Mouse (Mus musculus): ENCODE data around the gene Aven.
"Not testable (repeated sequence)": the region's sequence is repeated elsewhere in the genome, so short reads cannot be mapped to it uniquely, and the experiment has no call there.

Aven gene

GRCm38 (mm10) chr2:112492856-112493538 lies at the start of gene Aven:
Gene Aven, plus strand, starts transcription at chr2:112492964.
- peak; percentile 88 to 92 for DNase-seq

DNA sequence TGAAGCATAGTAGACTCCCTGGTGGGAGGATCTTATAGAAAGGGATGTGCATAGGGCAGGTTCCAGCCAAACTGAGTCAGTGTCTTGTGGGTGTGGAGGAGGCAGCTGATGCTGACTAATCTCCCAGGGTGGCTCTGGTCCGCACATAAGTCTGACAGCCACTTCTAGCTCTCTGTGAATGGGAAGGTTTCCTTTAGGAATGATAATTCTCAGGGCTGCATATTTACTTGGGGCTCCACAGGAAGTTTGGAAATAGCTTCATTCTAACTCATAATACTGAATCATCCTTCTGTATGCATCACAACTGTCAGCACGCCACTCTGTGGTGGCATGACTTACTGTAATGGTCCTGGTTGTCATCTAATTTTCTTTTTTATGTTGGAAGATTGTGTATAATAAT lies 49.3 kb upstream of the Aven start:
- no peak for DNase-seq

- DNase-seq = no peak
Observed at GRCm38 (mm10) chr2:112445511-112445910, 47.3 kb upstream of the Aven start.

- not testable (repeated sequence) for DNase-seq
Observed at GRCm38 (mm10) chr2:112448046-112448445, 44.7 kb upstream of the Aven start.

DNA sequence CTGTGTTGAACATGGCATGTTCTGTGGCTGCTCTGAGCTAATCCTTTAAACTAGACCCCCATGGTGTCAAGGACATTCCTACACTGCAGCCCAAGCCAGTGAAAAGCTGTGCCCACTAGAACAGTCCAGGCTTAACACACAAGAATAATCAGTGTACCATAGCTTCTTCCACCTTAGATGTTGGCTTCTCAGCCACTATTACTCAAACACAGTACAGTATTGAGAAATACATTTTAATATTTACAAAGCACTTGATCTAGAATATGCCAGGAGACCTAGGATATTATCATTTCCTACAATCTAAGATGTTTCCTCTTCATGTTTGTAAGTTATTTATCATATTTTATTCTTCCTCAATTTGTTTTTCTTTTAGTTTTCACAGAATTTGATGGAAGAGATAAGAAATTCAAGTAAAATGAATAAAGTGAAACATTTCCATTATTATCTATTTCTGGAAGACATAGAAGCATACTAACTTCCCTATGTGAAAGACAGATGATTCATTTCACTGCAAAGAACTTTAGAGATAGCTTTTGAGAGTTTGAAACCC lies 44.2 kb upstream of the Aven start:
- DNase-seq = no peak

- DNase-seq = peak; percentile 35 to 55
Observed at GRCm38 (mm10) chr2:112449597-112450296, 43.0 kb upstream of the Aven start.

DNA sequence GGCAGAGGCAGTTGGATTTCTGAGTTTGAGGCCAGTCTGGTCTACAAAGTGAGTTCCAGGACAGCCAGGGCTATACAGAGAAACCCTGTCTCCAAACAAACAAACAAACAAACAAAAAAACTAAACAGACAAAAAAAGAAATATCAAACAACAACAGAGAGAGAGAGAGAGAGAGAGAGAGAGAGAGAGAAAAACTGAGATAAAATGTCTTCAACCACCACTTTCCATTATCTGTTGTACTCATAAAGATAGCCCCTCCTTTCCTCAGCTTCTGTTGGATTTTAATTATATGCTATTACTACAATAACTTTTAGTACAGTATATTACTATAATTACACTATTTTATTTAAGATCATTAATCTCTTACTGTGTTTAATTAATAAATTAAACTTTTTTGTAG lies 40.3 kb upstream of the Aven start:
- not testable (repeated sequence) for DNase-seq

GRCm38 (mm10) chr2:112454125-112454861 lies 38.5 kb upstream of the Aven start:
- DNase-seq = peak in 1 of 2 experiments; percentile 16

GRCm38 (mm10) chr2:112454862-112455564 lies 37.8 kb upstream of the Aven start, which contains the start of gene Emc7:
Gene Emc7, plus strand, starts transcription at chr2:112454997.
- peak; percentile 99 for DNase-seq

GRCm38 (mm10) chr2:112460557-112460956 lies 32.2 kb upstream of the Aven start:
- DNase-seq = no peak

DNA sequence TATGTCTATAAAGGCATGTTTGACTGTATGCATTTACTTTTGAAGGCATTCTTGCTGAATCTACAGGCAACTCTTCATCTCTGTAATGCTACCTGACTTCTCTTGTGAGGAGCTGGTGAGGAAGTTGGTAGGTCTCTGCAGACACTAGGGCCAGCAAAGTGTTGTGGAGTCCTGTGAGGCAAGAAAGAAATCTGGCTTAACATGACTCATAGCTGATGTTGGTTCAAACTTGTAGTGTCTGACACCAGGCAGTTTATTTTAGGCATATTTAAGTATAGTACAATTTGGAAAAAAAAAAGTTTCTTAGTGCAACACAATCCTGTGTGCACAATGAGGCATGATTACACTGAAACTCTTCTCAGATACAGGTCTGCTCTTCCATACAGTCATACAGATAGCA lies 23.2 kb upstream of the Aven start:
- DNase-seq = no peak

- DNase-seq = no peak
Observed at GRCm38 (mm10) chr2:112470961-112471381, 21.8 kb upstream of the Aven start.

GRCm38 (mm10) chr2:112472076-112472475 lies 20.7 kb upstream of the Aven start:
- DNase-seq = peak; percentile 38 to 54

DNA sequence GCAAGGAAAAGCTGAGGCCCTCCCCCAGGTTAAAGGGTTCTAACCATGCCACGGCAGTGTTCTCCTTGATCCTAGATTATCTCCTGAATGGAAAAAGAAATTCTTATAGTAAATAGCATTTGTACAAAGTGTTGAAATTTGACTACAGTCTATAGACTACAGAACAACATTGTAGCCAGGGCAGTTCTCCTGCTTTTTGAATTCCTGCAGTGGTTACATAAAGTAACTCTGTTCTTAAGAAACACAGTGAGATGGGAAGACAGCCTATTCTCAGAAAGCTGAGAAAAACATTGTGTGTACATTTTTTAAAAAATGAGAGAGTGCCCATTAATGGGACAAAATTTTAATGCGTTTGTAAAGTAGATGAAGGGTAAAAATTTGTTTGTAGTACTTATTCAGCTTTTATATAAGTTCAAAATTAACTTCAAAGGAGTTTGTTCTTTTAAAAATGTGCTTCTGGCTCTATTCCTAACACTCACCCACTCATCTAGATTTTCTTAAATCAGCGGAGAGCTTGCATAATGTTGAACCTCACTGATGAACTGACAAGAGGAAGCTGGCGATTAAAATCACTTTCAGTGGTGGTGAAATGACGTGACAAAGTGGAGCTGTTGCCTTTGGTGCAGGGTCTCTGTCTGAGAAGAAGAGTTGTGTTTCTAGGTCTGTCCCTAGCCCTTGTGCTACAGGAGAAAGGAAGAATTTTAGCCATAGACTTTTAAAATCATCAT lies 17.6 kb upstream of the Aven start:
- DNase-seq = no peak

DNA sequence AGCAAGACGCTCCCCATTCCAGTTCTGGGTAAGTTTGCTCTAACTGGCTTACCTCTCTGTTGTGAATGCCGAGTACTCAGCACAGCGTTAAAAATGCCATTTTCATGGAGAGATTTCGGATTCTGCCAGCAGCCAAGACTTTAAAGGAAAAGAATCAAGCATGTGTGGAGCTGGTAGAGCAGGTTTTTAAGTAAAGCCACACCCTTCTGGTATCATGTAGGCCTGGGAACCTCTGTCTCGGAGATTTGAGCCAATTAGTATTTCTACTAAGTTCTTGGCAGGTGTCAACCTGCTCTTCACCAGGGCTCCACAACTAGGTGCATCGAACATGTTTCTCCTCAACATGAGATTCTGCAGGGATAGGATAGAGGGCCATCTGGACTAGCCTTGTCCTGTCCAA lies 16.2 kb upstream of the Aven start:
- DNase-seq = no peak

DNA sequence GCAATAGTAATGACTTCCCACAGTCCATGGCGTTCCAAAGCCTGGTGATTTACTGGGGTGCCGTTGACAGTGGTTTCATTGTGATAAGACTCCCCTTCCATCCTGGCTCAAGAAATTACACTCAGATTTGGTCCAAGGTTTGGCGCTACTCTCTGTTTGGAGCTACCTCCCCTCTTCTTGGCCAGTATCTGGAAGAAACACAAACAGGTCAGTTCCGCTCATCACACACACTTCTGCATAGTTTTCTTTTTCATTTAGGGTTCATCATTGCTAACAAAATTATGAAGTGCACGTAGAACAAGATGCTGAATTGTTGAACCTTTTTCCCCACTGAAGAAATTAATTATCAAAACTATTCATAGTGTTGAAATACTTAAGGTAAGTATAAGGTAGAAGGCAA lies 12.1 kb upstream of the Aven start, which contains the start of gene Chrm5:
Chrm5 (minus strand) TSS at position 101 of the 400 bp plus-strand sequence.
- no peak for DNase-seq

- peak; percentile 53 to 67 for DNase-seq
Observed at GRCm38 (mm10) chr2:112481564-112481963, 11.2 kb upstream of the Aven start.

DNA sequence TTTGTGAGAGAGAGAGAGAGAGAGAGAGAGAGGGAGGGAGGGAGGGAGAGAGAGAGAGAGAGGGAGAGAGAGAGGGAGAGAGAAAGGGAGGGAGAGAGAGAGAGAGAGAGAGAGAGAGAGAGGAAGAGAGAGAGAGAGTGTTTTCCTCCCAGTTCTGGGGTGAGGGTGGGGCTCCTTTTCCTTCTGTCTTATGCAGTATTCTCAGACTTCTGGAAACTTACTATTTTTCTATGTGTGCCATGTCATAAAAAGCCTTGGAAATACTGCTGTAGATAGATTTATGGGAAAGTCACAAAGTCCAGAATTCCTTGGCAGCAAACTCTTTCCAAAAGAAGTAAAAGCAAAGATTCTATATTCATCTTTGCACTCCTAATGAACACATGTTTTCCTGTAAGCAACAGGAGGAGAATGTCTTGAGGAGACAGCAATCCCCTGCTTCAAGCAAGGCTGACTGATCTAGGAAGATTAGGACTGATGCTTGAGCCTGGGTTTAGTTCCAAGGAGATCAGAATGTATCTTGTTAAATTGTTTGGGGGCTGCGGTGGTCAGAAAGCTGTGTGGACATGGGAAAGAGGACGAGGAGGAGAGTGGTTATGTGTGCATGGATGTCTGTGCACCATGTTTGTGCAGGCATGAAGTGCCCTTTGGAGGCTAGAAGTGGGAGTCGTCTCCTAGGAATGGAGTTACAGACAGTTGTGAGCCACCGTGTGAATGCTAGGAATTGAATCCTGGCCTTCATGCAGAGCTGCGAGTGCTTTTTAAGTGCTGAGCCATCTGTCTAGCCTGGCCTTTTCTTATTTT lies 10.0 kb upstream of the Aven start:
- no peak for DNase-seq

GRCm38 (mm10) chr2:112483334-112483651 lies 9.5 kb upstream of the Aven start:
- DNase-seq = no peak

GRCm38 (mm10) chr2:112484886-112485285 lies 7.9 kb upstream of the Aven start:
- DNase-seq = no peak

Data from cerebellum, postnatal 14 days (tissue).